Mouse (Mus musculus): Measurements from ENCODE around the gene Zfp385a.

GRCm38 (mm10) chr15:103308056-103308875 is 31.6 kb downstream of the Zfp385a start:
- no peak for TF ChIP-seq CTCF (IDR thresholded peaks at IDR 0.05; ENCODE audit: extremely low read depth, insufficient read depth, insufficient read length, insufficient replicate concordance)
- no peak for TF ChIP-seq POLR2A (IDR thresholded peaks at IDR 0.05; ENCODE audit: low read depth, low read length)
